Mouse (Mus musculus) gastrocnemius, postnatal 10 days (tissue): ENCODE results near the gene Znrf1. TPM values are rescaled to one million over a fixed set of nuclear protein-coding genes. Genes with fewer than 3 reads are reported as not detected.

Experiments used
- DNase-seq: peaks from one replicate; pipeline ENCODE4 v3.0.0; 2021; ENCODE audit warnings: mixed read lengths
- total RNA-seq, 2 experiments: library from RNA; stranded (reverse); gene quantifications; 2 replicates each; pipeline ENCODE4 v1.2.3; 2021

Znrf1 gene
- total RNA-seq, 2 experiments from 2014 or later, result 58.7 to 68.7 TPM

DNA sequence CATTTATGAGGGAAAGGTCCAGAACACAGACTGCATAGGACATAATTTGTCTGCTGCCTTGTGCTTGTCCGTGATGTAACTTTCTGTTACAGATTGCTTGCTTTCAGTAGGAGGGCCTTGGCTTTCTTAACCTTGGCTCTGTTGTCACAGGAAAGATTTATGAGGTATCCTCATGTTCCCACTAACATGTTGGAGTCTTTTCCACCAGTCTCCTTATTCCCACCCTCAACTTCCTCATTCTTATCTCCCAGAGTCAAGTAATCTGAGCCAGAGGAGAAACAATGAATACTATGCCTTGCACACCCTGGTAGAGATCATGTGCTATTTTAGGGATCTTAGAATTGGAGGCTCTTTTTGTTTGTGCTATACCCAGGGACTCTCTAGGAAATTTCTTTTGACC lies 61.4 kb downstream of the Znrf1 start:
- no peak for DNase-seq

DNA sequence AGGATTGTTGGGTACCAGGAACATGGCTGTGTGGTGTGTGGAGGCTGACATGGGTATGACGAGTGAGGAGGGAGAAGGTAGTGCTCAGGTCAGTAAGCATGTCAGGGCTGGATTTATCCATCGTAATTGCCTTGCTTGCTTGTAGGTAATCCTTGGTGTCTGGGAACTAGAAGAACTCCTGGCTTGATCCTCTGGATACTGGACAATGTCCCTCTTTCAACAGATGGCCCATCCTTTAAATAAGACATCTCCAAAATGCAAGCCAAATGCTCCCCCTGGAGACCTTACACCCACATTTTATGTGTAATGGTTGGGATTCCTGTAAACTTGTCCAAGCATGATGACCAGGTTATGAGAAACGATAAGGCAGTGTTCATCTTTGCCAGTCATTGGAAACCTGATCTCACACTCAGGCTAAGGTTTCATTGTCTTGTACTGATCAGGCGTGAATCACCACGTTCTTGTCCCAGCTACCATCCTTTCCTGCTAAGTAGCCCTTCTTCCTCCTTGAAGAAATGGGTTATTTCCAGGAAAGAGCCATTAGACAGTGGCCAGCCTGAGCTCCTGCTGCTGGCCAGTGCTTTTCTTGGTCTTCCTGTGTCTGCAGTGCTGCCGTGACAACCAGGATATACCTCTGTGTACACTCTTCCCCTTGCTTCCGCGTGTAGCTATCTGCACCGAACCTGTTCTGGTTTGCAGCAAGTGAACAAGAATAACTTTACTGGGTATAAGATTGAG lies 64.0 kb downstream of the Znrf1 start:
- no peak for DNase-seq

DNA sequence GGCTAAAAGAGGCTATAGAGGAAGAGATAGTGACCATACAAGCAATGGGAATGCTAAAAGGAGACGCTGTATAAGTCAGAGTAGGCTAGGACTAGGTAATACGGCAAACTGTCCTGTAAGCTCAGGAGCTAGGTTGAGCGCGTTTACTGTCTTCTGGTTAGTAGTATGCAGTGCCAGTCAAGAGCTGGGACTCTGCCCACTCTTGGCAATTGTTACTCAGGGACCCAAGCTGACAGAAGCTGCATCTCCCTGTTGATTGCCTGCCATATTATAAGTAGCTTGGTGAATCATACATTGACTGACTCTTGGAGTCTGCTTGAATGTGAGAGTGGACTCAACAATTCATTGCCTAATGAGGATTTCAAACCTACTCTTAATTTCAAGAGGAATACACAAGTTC lies 66.2 kb downstream of the Znrf1 start:
- no peak for DNase-seq

DNA sequence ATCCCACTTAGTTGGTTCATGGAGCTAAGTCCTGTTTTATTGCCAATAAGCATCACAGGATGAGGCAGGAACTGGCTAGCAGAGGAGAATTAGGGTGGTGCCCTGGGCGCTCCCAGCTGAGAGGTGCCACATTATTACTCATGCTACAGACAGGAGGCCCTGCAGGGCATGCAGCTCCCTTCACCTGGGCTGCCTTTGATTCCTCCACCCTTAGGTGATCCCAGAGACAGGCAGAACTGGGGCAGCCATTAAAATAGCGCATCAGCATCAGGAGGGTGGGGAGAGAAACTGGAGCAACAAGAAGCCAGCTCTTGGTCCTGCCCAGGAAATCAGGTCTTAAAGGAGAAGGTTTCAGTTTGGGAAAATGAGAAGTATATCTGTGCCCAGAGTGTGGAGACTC lies 69.1 kb downstream of the Znrf1 start:
- no peak for DNase-seq

DNA sequence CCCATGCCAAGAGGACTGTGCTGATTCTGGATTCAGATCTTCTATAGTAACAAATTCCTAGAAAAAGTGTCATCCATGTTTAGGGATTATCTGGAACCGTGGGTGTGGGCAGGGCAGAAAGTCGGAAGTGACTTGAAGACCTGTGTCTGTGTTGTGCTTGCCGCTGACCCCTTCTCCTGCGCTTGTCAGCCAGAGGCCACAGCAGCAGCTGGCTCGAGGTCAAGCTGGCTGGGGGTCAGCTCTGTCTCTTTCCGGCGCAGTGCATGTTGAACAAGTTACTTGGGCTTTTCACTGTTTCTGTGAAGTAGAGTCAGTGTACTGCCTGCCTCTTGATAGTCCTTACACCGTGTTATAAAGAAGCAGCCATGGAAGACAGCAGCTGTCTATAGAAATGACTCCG lies 71.1 kb downstream of the Znrf1 start:
- no peak for DNase-seq

DNA sequence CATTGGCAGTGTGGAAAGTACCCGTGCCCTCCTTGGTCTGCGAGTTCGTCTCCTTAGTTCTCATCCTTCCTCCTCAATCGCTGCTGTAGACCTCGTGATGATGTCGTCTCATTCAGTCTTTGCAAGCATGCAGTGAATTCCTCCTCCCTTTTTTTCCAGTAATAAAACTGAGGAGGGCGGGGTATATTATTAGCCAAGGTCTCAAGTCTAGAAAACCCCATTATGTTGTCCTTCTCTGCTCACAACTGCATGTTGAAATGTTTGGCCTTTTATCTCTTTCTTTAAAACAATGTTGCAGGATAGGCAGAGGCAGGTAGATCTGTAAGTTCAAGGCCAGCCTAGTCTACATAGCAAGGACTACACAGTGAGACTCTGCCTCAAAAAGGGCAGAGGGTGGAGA lies 71.5 kb downstream of the Znrf1 start:
- DNase-seq, result no peak

DNA sequence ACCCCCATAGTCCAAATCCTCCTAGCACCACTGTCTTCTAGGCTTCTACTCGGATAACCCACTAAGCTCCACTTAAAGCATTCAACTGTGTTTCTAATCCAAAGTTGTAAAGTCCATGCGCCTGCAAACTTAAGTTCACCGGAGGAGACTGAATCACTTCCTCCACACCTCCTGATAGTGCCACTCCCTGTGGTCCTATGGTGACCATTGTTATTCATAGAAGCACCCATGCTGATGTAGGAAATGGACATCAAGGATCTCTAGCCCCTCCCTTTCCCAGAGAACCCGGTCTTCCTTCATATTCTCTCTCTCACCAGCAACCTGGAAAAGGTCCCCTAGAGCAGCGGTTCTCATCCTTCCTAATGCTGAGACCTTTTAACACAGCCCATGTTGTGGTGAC lies 77.3 kb downstream of the Znrf1 start:
- no peak for DNase-seq

DNA sequence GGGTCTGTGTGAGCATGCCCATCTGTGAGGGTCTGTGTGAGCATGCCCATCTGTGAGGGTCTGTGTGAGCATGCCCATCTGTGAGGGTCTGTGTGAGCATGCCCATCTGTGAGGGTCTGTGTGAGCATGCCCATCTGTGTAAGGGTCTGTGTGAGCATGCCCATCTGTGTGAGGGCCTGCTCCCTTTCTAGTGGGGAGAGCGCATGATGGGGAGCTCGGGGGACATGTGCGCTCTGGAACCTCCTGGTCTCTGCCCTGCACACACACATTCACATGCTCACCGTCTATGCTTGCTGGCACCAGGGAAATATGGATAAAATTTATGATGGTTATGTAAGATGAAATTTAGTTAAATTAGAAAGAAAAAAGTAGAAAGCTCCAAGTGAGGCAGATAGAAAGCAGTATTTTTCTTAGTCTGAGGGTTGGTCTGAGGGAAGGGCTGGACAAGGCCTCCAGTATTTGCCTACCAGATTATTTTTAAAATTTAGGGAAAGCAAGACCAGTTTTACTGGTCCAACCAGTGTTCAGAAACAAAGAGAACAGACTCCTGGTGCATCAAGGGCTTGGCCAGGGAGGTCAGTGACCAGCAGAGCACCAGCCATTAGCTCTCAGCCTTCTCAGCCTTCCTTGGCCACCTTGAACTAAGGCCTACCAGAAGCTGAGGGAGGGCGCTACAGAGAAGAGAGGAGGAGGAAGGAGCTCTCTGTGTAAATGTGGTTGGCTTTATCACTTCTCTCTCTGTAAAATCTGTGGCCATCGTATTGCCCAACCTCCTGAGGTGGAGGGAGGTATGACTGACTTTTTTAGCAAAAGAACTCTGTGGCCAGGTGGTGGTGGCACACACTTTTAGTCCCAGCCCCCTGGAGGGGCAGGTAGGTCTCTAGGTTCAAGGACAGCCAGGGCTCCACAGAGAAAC lies 79.1 kb downstream of the Znrf1 start:
- no peak for DNase-seq

DNA sequence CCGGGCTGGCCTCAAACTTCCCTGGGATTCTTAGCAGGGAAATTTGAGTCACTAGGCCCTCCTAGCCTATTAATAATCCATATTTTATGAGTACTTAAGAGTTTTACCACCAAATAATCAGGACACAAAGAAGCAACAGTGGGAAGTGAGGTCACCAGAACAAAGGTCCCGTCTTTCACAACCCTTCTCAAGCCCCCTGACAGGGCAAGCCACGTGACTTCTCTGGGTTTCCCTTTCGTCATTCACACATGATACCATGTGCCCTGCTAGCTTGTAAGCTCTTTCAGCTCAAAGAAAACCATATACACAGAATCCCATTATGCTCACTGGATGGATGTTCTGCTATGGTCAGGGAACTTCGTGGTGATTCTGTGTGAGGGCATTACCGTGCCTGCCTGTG lies 81.9 kb downstream of the Znrf1 start:
- DNase-seq, result no peak

DNA sequence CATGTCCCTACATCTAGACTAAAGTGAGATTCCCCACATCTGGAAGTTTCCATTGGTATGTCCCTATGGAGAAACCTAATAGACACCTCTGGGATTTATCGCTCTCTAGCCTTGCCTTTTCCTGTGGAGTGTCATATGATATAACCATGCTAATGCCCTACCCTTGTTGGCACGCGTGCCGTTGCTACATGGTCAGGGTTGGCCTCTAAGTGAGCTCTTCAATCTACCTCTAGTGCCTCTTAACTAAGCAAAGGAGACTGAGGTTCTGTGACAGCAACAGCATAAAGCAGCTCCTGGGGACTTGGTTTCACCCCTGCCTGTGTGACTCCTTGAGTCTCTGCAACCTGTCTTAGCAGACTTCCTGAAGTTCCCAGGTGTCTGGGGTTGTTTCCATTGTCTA lies 82.4 kb downstream of the Znrf1 start:
- DNase-seq, result no peak

DNA sequence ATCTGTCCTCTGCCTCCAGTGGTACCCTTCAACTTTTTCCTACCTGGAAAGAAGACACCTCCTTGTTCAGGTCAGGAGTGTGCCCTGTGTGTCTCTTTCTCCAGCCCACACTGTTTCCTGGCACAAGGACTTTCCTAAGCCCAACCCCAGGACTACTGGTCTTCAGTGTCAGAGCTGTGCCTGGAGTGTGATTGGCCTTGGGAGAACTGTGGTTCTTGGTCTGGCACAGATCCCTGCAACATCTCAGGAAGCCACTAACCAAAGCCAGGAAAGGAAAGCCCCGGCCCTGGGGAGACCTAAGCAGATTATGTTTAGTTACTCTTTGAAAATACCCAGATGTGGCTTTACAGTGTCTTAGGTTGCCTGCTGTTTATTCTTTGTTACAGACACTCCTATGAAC lies 84.0 kb downstream of the Znrf1 start:
- no peak for DNase-seq

DNA sequence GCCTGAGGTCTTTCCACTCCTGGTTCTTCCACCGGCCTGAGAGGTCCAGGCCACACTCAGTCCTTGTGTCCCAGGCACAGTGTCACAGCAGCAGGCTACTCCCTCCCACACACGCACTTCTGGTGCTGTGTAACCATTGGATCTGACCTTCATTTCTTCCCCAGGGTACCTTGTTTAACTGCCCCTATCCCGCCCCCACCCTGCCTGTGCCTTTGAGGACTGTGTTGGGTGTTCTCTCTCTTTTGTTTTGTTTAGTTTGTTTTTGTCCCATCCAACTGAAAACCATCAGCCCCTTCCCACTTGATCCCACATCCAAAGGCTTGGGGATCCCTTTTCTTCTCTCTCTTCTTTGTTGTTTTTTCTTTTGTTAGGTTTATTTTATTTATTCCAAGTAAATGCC lies 86.2 kb downstream of the Znrf1 start:
- DNase-seq, result no peak

DNA sequence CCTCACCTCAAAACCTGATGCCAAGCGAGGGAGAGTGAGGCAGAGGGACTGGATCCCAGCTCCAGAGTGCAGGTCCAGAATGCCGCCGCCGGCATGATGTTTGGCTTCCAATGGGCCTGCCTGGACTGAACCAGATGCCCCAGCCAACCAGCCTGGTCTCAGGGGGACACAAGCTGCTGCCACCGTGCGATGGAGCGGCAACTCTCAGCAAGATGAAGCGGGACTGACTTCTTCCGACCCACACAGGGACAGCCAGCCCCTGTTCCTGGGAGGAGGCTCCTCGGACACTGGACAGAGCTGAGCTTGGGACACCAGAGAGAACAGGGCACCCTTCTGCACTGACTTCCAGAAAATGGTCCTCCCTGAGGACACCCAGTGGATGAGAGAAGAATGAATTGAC lies 86.7 kb downstream of the Znrf1 start:
- DNase-seq, result no peak

DNA sequence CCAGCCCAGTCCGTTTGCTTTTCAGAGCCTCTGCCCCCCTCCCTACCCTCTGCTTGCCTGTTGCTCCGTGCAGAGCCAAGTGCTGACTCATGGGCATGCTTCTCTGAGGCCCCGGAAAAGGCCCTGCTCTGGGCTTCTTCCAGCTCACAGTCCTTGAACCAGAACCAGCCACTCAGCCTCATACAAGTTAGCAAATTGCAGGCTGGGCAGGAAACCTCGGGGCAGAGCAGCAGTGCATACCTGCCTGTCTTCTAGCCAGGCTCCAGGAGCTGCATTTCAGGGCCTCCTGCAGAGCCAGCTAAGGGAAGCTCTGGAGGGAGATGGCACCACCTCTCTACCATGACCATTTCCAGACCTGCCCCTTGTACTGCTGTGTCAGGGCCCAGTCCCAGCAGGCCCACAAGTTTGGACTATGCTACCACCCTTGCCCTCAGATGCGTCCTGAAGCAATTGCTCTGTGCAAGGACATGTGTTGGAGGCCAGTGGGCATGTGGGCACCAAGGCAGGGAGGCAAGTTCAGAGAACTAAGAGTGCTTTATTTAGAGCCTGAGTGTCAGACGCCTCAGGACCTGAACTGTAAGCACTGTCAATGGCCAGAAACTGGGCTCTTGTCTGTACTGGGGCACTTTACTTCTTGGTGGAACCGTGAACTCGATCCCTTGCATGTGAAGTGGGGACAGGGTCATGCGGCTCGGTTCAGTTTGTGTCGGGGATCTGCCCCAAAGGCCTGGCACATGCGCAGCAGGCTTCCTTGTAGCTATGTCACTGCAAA lies 88.4 kb downstream of the Znrf1 start:
- peak; percentile 59 for DNase-seq

DNA sequence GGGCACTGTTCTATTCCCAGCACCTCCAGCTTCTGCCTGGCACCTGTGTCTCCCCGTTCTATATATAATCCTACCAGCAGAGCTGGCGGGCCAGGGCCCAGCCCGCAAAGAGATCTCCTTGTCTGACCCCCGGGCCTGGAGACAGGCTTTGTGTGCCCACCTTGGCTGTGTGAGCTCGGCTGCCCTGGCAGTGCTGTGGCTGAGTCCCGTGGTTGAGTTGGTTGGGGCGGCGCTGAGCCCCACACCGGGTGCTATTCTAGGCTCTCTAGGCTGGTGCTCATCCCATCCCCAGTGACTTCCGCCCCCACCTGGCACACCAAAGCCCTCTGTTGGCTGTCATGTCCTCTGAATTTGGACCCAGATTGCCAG lies 88.9 kb downstream of the Znrf1 start:
- peak; percentile 46 for DNase-seq

DNA sequence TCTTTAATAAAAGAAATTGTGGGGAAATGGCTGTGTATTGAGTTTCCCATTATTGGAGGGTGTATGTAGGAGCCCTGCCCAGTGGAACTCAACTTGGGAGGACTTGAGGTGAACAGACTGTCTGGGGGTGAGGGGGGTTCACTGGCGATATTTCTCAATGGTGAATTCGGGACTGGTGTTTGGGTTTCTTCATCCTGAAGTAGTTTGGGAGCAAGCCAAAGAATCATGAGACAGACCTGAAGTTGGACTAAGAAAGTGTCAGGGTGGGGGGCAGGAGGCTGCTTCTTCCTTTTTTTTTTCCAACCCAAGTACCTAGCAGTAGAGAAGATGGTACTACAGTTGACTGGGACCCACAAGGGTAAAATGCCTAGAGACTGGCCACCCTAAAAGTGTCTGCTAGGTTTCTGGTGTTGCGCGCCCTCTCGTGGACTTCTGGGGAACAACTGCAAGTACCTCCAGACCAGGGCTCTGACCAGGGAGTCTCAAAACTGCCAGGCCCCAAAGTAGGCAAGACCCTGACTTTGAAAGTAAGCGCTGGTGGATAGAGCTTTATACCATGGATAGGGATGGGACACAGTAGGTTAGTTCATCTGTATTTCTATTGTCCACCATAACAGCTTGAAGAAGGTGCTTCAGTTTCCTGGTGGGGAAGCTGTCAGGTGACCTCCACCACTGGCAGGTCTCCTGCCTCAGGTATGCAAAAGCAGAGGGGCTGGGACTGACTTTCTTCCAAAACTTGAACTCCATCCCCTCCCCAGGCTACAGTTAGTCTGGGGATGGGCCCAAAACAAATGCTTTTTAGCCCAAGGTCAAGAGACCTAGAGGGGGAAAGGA lies 90.0 kb downstream of the Znrf1 start:
- DNase-seq, result peak; percentile 77

DNA sequence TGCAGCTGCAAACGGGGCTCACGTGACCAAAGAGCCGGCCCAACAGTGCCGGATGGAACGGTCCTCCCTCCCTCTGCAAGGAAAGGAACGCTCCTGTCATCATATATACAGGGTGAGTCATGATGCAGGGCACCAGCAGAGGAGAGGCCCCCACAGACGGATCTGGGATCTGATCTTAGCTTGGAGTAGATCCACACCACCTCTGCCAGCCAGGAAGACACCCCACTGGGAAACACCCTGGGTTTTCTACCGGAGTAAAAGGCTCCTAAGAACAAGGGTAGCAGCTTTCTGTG lies 90.6 kb downstream of the Znrf1 start:
- no peak for DNase-seq

DNA sequence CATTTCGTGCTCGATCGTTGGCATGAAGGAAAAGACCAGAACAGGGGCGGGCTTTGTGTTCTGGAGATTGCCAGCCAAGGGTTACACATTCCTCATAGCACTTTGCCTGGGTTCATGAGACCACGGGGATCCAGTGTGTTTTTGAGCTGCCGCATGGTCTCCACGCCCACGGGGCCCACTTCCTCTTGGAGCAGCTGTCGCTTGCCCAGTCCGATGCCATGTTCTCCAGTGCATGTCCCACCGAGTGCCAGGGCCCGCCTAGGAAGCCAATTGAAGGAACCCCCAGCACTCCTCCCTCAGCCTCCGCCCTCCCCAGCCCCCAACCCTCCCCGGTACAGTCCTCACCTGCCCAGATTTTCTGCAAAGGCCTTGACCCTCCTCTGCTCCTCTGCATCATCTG lies 91.0 kb downstream of the Znrf1 start:
- no peak for DNase-seq

DNA sequence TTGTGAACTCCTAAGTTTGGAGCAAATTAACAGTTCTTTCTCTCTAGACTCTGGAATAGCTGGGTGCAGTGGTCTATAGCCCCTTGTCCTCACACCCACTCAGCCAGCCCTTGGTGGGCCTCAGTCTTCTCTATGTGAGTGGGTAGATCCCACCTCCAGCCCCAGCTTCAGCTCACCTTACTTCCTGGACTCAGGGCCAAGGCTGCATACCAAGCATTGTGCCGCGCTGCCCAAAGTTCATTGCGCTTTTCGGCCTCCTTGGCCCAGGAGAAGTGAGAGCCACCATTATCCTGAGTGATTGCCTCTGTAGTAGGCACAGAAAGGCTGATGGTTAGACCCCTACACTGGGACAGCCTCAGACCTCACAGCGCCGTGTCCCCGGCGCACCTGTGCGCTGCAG lies 92.0 kb downstream of the Znrf1 start:
- no peak for DNase-seq

DNA sequence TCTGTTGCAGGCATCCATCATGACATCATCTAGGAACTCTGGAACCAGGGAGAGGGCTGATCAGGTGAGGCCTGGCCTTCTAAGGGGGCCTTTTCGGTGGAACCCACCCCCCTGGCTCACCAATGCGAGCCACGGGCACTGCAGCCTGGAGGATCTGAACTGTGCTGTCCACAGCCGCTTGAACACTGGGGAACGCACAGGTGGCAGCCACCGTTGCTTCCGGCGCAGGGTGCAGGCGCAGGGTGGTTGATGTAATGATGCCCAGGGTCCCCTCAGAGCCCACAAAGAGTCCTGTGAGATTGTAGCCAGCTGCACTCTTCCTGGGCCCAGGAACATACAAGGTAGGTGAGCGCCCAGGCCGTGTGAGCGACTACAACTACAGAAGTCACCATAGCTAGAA lies 92.5 kb downstream of the Znrf1 start:
- no peak for DNase-seq

DNA sequence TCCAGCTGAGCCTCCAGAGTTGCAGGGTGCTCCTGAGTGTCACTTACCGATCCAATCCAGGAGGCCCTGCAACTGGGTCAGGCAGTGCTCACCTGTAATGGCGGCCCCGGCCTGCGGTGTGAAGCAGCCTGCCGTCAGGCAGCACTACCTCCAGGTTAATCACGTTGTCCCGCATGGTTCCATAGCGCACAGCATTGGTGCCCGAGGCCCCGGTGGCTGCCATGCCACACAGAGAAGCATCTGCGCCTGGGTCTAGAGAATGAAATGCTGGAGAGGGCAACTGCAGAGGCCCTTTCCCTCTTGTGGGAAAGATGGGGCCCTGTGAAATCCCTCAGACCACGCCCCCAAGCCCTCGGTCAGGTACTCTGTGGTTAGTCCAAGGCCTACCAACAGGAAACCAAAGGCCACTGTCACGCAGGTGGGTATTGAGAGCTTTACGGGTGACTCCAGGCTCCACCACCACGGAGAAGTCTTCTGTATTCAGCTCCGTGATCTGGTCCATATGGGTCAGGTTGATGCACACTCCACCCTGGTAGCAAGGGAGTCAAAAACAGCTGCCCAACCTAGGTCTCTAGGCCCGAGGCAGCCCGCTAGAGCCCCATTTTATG lies 93.1 kb downstream of the Znrf1 start:
- DNase-seq, result no peak

DNA sequence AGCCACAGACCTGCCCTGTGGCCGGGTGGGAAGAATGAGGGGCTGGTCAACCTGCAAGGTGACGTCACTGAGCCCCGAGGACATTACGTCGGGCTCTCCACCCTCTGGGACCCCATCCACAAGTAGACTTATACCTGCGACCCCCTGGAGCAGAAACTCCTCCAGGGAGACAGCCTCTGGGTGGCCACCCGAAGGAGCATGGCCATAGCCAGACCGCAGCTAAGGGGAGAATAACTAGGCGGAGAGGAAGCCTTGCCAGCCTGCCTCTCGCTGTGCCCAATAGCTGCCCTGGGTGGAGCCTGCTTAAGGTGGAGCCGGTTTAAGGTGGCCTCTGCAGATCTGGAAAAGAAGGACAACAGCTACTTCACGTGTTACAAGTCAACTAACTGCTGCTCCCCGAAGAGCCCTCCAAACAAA lies 94.2 kb downstream of the Znrf1 start, which contains the start of gene Ldhd:
TSS of gene Ldhd (minus strand) at position 270 of the 417 bp plus-strand sequence.
- peak; percentile 61 for DNase-seq
